Mouse (Mus musculus) C2C12 (cell line): ENCODE measurements around the gene Hist1h2ah.
"Not testable (repeated sequence)": the region's sequence is repeated elsewhere in the genome, so short reads cannot be mapped to it uniquely, and the experiment has no call there.

ENCODE experiments used
- CEBPB ChIP-seq: IDR thresholded peaks from one replicate; pipeline ENCODE4 v1.6.1; 2011; ENCODE audit warnings: low read depth, mild to moderate bottlenecking, control low read depth, moderate library complexity
- MYOD1 ChIP-seq: IDR thresholded peaks from one replicate; pipeline ENCODE4 v1.6.1; 2011; ENCODE audit warnings: low read depth; ENCODE audit not compliant: control insufficient read depth, insufficient read length
- MYOG ChIP-seq: IDR thresholded peaks from one replicate; pipeline ENCODE4 v1.6.1; 2011; ENCODE audit not compliant: control insufficient read depth, insufficient read length; ENCODE audit errors: extremely low read depth

GRCm38 (mm10) chr13:22035267-22036148 lies at the start of gene Hist1h2ah, which contains the start of gene Hist1h2bk:
- not testable (repeated sequence) for TF ChIP-seq CEBPB, MYOD1, MYOG
